Mouse (Mus musculus): ENCODE data around the gene Isyna1.
"Not testable (repeated sequence)": the region's sequence is repeated elsewhere in the genome, so short reads cannot be mapped to it uniquely, and the experiment has no call there.

Gene Isyna1

DNA sequence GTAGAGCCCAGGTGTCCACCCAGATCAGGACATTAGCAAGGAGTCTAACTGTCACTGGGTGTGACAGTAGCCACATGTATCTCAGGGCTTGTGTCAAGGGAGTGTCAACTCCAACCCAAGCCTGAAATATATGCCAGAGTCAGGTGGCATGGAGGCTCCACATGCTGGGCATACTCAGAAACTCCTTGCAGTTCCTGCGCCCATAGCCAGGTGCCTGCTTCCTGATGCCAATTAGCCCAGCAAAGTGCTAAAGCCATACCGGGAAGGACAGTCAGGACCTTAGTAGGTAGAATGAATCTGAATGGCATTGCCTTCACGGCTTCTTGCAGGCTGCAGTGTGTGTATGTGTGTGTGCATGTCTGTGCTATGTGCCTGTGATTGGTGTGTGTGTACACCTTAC is 17.0 kb upstream of the Isyna1 start:
- no peak for DNase-seq

- no peak for DNase-seq
Measured at GRCm38 (mm10) chr8:70583476-70584387, 10.4 kb upstream of the Isyna1 start.

- DNase-seq, result no peak
Measured at GRCm38 (mm10) chr8:70584606-70585257, 9.4 kb upstream of the Isyna1 start.

- peak; percentile 85 for DNase-seq
Measured at GRCm38 (mm10) chr8:70585258-70585652, 8.9 kb upstream of the Isyna1 start.

DNA sequence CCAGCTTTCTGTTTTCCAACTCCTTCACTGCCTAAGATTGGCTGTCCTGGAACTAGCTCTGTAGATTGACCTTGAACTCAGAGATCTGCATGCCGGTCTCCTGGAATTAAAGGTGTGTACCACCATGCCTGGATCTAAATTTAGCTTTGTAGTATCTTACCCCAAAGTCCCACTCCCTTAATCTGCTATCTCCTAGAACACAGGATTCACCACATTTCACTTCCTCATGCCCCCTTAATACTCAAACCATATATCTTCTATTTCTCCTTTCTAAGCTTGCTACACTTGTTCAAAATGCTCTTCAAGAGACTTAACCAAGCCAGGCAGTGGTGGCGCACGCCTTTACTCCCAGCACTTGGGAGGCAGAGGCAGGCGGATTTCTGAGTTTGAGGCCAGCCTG is 6.2 kb upstream of the Isyna1 start:
- DNase-seq, result not testable (repeated sequence)

GRCm38 (mm10) chr8:70591569-70591968 is 2.6 kb upstream of the Isyna1 start:
- no peak for DNase-seq

GRCm38 (mm10) chr8:70593173-70593572 is 1.0 kb upstream of the Isyna1 start:
- no peak for DNase-seq

DNA sequence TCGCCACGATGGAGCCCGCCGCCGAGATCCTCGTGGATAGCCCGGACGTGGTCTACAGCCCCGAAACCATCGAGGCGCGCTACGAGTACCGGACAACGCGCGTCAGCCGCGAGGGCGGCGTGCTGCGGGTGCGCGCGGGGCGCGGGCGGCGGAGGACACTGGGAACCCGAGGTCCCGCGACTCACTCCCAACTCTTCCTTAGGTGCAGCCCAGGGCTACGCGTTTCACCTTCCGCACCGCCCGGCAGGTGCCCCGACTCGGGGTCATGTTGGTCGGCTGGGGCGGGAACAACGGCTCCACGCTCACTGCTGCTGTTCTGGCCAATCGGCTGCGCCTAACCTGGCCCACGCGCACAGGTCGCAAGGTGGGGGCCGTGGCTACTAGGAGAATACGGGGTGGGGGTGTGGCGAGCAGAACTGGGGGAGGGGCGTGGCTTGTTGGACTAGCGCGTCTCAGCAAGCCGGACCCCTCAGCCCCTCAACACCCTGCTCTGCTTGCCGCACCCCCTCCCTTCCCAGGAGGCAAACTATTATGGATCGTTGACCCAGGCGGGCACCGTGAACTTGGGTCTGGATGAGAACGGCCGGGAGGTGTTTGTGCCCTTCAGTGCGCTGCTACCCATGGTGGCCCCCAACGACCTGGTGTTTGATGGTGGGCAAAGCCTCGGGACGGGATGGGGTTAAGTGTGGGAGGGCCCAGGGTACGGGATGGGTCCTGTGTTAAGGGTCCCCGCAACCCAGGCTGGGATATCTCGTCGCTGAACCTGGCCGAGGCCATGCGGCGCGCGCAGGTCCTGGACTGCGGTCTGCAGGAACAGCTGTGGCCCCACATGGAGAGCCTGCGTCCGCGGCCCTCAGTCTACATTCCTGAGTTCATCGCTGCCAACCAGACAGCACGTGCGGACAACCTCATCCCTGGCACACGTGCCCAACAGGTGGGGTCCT is 720 bp downstream of the Isyna1 start:
- DNase-seq, result no peak

DNA sequence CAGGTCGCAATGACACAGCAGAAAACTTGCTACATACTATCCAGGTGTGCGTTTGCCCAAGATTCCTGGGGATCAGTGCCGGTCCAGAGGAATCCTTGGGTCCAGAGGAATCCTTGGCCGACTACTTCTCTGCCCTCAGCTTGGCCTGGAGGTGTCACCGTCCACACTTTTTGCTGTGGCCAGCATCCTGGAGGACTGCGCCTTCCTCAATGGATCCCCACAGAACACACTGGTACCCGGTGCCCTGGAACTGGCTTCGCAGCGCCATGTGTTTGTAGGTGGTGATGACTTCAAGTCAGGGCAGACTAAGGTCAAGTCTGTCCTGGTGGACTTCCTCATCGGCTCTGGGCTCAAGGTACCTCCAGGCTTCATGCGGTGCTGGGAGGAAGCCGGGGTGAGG is 1.6 kb downstream of the Isyna1 start:
- DNase-seq, result no peak

DNA sequence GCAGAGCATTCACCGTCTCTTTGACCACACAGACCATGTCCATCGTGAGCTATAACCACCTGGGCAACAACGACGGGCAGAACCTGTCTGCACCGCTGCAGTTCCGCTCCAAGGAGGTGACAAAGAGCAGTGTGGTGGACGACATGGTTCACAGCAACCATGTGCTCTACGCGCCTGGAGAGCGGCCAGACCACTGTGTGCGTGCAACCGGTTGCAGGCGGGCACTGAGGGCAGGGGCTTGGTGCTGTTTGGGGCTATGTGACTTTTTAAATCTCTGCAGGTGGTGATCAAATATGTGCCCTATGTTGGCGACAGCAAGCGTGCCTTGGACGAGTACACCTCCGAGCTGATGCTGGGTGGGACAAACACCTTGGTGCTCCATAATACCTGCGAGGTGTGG is 2.0 kb downstream of the Isyna1 start:
- no peak for DNase-seq

DNA sequence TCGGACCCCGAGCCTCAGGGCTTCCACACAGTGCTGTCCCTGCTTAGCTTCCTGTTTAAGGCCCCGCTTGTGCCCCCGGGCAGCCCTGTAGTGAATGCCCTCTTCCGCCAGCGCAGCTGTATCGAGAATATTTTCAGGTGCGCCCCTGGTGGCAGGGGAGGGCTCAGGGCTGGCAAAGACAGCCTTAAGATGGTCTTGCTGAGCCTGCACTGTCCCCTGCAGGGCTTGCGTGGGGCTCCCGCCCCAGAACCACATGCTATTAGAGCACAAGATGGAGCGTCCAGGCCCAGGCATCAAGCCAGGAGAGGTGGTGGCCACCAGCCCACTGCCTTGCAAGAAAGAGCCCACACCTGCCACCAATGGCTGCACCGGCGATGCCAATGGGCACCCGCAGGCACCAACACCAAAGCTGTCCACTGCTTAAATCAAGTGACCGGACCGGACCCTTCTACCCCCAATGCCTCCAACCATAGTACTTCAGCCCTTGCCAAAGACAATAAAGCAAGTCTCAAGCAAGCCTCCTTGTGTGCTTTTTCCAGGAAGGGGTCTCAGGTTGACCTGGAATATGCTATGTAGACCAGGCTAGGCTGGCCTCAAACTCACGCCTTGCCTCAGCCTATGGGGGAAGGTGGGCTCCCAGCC is 2.7 kb downstream of the Isyna1 start:
- no peak for DNase-seq

GRCm38 (mm10) chr8:70597417-70598272 is 3.5 kb downstream of the Isyna1 start:
- DNase-seq, result no peak

DNA sequence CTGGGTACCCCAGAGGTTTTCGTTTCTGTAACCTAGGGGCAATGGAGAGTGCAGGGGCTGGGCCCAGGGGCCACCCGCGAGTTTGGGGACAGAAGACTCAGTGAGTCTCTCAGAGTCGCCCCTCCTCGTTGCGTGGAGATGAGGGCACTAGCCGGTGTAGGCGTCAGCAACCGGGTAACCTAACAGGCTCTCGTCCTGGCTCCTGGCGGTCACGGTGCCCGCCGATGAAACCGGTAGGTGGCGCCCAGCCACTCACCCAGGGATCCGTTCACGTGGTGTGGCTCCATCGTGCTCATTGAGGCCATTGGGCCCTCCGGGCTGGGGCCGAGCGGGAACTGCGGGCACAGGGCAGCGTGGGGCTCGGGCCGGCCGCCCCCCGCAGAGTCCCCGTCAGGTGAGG is 4.1 kb downstream of the Isyna1 start:
- peak; percentile 84 for DNase-seq

- DNase-seq, result peak; percentile 72
Measured at GRCm38 (mm10) chr8:70598722-70599121, 4.5 kb downstream of the Isyna1 start.

- no peak for DNase-seq
Measured at GRCm38 (mm10) chr8:70599507-70600290, 5.5 kb downstream of the Isyna1 start.

DNA sequence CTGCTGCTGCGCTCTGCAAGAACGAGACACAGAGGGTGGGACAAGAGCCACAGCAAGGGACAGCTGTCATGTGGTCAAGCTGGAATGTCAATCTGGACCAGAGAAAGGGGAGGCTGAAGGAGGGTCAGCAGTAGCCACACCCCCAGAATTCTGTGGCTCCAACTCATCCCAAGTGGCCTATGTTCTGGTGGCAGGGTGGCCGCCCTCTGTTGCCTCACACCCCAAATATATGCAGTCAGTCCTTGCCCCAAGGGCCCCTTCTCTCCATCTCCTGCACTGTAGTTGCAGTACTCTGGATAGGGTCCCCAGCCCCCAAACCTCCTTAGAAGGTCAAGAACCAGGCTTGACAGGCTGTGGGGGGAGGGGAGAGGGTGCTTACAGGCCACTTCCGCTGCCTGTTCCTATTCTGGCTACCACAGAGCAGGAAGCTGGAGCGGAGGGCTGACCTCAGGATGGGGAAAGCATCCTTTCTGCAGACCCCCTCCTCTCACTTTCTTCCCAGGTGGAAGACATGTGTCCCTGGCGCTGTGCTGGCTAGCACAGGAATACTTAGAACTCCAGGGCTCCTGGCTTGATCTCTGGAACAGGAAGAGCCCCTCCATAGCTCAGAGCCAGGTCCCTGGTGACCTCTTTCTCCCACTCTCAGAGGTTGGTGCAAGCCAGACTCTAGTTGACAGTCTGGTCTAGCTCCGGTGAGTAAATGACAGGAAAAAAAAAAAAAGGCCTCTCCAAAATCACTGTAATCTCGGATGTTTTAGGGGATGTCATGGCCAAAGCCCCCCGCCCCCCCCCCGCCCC is 6.5 kb downstream of the Isyna1 start:
- DNase-seq, result no peak

DNA sequence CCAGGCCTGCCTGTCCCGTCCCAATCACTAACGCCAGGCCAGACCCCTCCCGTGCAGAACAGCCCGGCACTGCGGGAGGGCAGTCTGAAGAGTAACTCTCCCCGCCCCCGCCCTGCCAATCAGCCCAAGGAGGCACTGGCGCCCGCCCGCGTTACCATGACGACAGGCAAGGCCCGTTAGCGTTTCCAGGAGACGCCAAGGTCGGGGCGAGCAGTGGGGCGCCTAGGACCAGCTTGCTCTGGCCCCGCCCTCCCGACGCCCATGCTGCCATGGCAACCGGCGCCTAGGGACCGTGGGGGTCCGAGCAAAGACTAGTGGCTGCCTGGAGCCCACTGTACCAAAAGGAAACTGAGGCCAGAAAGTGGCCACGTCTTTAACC is 7.1 kb downstream of the Isyna1 start:
- peak; percentile 86 for DNase-seq

GRCm38 (mm10) chr8:70602139-70602811 is 8.1 kb downstream of the Isyna1 start:
- no peak for DNase-seq

DNA sequence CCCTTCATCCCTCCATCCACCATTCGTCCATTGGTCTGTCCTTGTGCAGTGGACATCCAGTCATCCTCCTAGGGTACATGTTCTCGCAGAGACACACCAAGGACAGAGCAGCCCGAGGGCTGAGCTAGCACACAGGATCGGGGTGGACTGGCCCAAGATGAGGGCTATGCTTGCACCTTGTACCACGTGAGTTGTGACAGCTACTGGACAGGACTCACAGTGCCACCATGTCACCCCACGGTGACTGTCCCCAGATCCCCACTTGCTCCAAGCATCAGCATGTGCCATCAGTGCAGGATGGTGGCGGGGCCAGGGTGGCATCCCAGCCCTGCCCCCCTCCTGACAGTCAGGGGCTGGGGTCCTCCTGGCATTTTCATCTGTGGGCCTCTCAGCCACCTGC is 10.4 kb downstream of the Isyna1 start:
- DNase-seq, result no peak
